Mouse (Mus musculus) thymus, postnatal 36 days (tissue): ENCODE measurements around the gene Hspd1.
"Not testable (repeated sequence)": the region's sequence is repeated elsewhere in the genome, so short reads cannot be mapped to it uniquely, and the experiment has no call there.

Experiments
- DNase-seq, 2 experiments: peaks; one replicate each; pipeline ENCODE4 v3.0.0; 2022; ENCODE audit warnings: mixed read lengths in 2 of 2

Gene Hspd1

GRCm38 (mm10) chr1:55087932-55088610, at the start of gene Hspd1, which contains the start of gene Hspe1:
TSS of gene Hspd1 (minus strand) at chr1:55088243.
TSS of gene Hspe1 (plus strand) at chr1:55088132.
- peak; percentile 98 to 99 for DNase-seq

GRCm38 (mm10) chr1:55135846-55136245, 47.8 kb upstream of the Hspd1 start:
- peak in 1 of 2 experiments; percentile 12 for DNase-seq

GRCm38 (mm10) chr1:55134301-55134700, 46.3 kb upstream of the Hspd1 start:
- DNase-seq: no peak

GRCm38 (mm10) chr1:55133173-55133572, 45.1 kb upstream of the Hspd1 start:
- DNase-seq: no peak

GRCm38 (mm10) chr1:55132308-55132707, 44.3 kb upstream of the Hspd1 start:
- no peak for DNase-seq

GRCm38 (mm10) chr1:55131424-55132014, 43.5 kb upstream of the Hspd1 start:
- DNase-seq: no peak

- DNase-seq: peak; percentile 91 to 93
These were observed 42.9 kb upstream of the Hspd1 start, which contains the start of gene Mob4 for GRCm38 (mm10) chr1:55130943-55131401. TSS of gene Mob4 (plus strand) at chr1:55131231.

- DNase-seq: no peak
These were observed 42.3 kb upstream of the Hspd1 start for GRCm38 (mm10) chr1:55130190-55130916.

GRCm38 (mm10) chr1:55129716-55130115, 41.7 kb upstream of the Hspd1 start:
- peak in 1 of 2 experiments; percentile 7 for DNase-seq

GRCm38 (mm10) chr1:55124136-55124535, 36.1 kb upstream of the Hspd1 start:
- not testable (repeated sequence) for DNase-seq

GRCm38 (mm10) chr1:55123561-55123960, 35.5 kb upstream of the Hspd1 start:
- no peak for DNase-seq

GRCm38 (mm10) chr1:55123046-55123445, 35.0 kb upstream of the Hspd1 start:
- DNase-seq: no peak

GRCm38 (mm10) chr1:55109066-55109766, 21.2 kb upstream of the Hspd1 start:
- no peak for DNase-seq

- DNase-seq: no peak
These were observed 20.4 kb upstream of the Hspd1 start for GRCm38 (mm10) chr1:55108473-55108872.

GRCm38 (mm10) chr1:55107644-55108043, 19.6 kb upstream of the Hspd1 start:
- no peak for DNase-seq

GRCm38 (mm10) chr1:55106919-55107585, 19.0 kb upstream of the Hspd1 start:
- no peak for DNase-seq

GRCm38 (mm10) chr1:55092469-55092868, 4.4 kb upstream of the Hspd1 start:
- no peak for DNase-seq

GRCm38 (mm10) chr1:55092056-55092455, 4.0 kb upstream of the Hspd1 start:
- DNase-seq: no peak

- no peak for DNase-seq
These were observed 1.5 kb upstream of the Hspd1 start for GRCm38 (mm10) chr1:55089498-55090064.

GRCm38 (mm10) chr1:55088611-55089497, 811 bp upstream of the Hspd1 start:
- DNase-seq: no peak

- DNase-seq: no peak
These were observed 590 bp downstream of the Hspd1 start for GRCm38 (mm10) chr1:55087401-55087904.
